Mouse (Mus musculus) liver, postnatal 0 days (tissue): ENCODE results near the gene Slc26a10. TPM values are rescaled to one million over a fixed set of nuclear protein-coding genes. Genes with fewer than 3 reads are reported as not detected.
A peak's percentile ranks its signal among the peaks of the same experiment; 100 is the strongest.

ENCODE experiments used
- ATAC-seq: fragments of 200-750 bp; cut with Nextera tagmentation; 2 replicates; pipeline ENCODE4 v1.8.0; 2017; ENCODE audit warnings: mild to moderate bottlenecking, moderate library complexity
- DNase-seq: peaks from one replicate; pipeline ENCODE4 v3.0.0-alpha.2; 2016
- H3K27ac ChIP-seq: fragments of 300-500 bp; sonication (generic); 2 replicates; pipeline ENCODE4 v1.5.1; 2014; ENCODE audit warnings: antibody characterized with exemption, moderate library complexity, mild to moderate bottlenecking, low read depth
- H3K27me3 ChIP-seq: fragments of 300-500 bp; sonication (generic); 2 replicates; pipeline ENCODE4 v1.6.1; 2014; ENCODE audit warnings: low read length, control low read depth, mixed read lengths; ENCODE audit not compliant: insufficient read depth
- H3K36me3 ChIP-seq: fragments of 300-500 bp; sonication (generic); replicated peaks from 2 replicates; pipeline ENCODE4 v1.6.1; 2014; ENCODE audit warnings: mild to moderate bottlenecking, control low read depth, low read length, moderate library complexity, mixed read lengths; ENCODE audit not compliant: insufficient read depth
- H3K4me1 ChIP-seq: fragments of 300-500 bp; sonication (generic); 2 replicates; pipeline ENCODE4 v1.6.1; 2014; ENCODE audit warnings: antibody characterized with exemption, mild to moderate bottlenecking, control low read depth; ENCODE audit not compliant: insufficient read depth
- H3K4me2 ChIP-seq: fragments of 300-500 bp; sonication (generic); 2 replicates; pipeline ENCODE4 v1.6.1; 2014; ENCODE audit warnings: low read depth, mild to moderate bottlenecking, low read length, moderate library complexity, mixed read lengths
- H3K4me3 ChIP-seq: fragments of 300-500 bp; sonication (generic); 2 replicates; pipeline ENCODE4 v1.5.1; 2014; ENCODE audit warnings: low read depth, low read length
- H3K9ac ChIP-seq: fragments of 300-500 bp; sonication (generic); replicated peaks from 2 replicates; pipeline ENCODE4 v1.6.1; 2014; ENCODE audit warnings: mild to moderate bottlenecking, moderate library complexity
- H3K9me3 ChIP-seq: fragments of 300-500 bp; sonication (generic); 2 replicates; pipeline ENCODE4 v1.6.1; 2016; ENCODE audit warnings: mild to moderate bottlenecking, control low read depth, low read length, mixed read lengths
- CTCF ChIP-seq: sonication (generic); IDR thresholded peaks from 2 replicates; pipeline ENCODE4 v1.5.1; 2016; ENCODE audit warnings: antibody characterized with exemption, low read depth
- EP300 ChIP-seq: IDR thresholded peaks from 2 replicates; pipeline ENCODE4 v1.6.1; 2016; ENCODE audit warnings: antibody characterized with exemption, low read depth, mild to moderate bottlenecking
- WGBS: fragments of 180-500 bp; shearing (Covaris S2); extraction: QIAGEN DNeasy Blood & Tissue Kit; methylation state at CpG from one replicate; pipeline ENCODE4 v1.1.7; 2014; ENCODE audit not compliant: insufficient replicate concordance; 5-methylcytosine and 5-hydroxymethylcytosine counted together
- polyA plus RNA-seq: library from polyadenylated mRNA; unstranded; fragments of >200 nt; fragmentation: Nextera tagmentation; extraction: Ambion mirVana; gene quantifications from 2 replicates; pipeline ENCODE4 v1.2.1, GENCODE M21; 2015

Slc26a10 gene
- polyA plus RNA-seq, 1 experiment from 2014 or later, result 2.0 TPM

DNA sequence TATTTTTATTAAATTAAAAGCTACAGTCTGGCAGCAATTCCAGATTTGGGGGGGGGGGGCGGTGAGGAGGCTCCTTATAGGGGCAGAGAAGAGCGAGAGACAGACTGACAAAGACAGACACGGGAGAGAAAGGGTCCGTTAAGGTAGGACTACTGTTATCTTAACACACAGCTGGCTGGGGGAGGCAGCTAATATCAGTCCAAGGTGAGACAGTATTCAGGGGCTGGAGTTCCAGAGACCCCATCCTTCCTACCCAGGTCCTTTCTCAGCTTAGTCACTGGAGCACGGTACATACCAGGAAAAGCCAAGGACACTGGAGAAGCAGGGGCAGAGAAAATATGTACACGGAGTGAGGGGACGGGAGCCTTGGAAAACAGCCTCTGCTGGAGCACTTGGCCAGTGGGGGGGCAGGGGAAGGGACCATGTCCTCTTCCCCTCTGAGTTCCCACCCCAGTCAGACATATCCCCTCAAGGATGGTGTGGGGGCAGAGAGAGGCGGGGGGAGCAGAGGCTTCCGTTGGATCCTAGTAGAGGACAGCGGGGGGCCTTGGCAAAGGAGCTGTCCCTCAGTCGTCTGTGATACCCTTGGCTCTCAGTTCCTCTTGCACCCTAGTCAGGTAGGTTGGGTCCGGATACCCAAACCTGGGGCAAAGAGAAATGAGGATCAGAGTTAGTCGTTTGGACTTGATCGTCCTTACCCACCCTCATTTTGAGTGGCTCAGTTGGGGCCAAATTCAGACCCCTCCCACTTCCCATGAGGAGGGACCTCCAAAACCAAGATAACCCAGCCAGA lies 10.1 kb upstream of the Slc26a10 start:
- ATAC-seq (no peak), DNase-seq (no peak)
- TF ChIP-seq CTCF (no peak), EP300 (no peak)
- no peaks in the 10 kb centered on the region for H3K36me3 ChIP-seq
- peak overlapping the region; percentile 66 for H3K27ac ChIP-seq
- H3K9me3 ChIP-seq, result no peaks in the 10 kb centered on the region; the same call in 1 of the 2 replicates
- H3K4me3 ChIP-seq, result no peak overlapping the region
- peaks cover 31% of the 10 kb centered on the region for H3K27me3 ChIP-seq
- H3K9ac ChIP-seq, result no peak overlapping the region; the same call in 1 of the 2 replicates
- H3K4me2 ChIP-seq, result peak overlapping the region; percentile 90
- H3K4me1 ChIP-seq, result peaks cover 41% of the 10 kb centered on the region
- 45% methylated on average over 14 of the region's 14 CpGs for WGBS

DNA sequence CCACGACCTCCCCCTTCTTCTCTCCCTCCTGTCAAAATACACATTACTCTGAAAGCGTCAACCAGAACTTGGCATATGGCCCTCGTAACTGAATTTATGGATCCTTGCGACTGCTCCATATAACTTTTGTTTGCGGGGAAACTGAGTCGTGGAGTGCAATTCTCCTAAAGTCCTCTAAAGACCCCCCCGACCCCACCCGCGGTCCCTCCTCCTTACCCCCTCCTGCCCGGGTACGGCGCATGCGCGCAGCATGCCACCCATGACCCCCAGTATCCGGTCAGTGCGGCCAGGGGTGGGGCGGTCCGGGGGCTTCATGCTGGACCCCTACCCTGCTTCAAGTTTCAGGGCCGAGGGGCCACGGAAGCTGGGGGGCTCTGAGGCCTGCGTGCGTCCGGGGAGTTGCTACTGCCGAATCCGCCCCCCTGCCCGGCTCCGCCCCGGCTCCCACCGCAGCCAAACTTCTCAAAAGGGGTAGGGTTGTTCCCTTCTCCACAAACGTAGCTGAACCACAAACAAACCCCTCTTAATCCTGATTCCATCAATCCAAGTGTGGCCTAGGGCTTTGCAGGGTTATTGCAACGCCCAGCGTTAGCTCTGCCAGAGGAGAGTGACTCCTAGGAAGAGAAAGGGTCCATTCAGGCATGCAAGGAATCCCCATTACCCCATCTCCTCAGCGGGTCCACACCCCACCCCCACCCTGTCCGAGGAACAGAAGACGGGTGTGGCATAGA lies 9.4 kb upstream of the Slc26a10 start, which contains the start of gene Arhgef25:
Gene Arhgef25 (minus strand): TSS at position 433 of the 731 bp plus-strand sequence.
- Histone ChIP-seq H3K27ac (peak within 1 kb of the TSS; percentile 66), H3K9me3 (no peaks in the 10 kb centered on the region; the same call in 1 of the 2 replicates), H3K4me3 (peak within 1 kb of the TSS; percentile 60), H3K27me3 (peaks cover 36% of the 10 kb centered on the region), H3K4me2 (peak within 1 kb of the TSS; percentile 90), H3K9ac (peak within 1 kb of the TSS; percentile 63), H3K36me3 (no peaks in the 10 kb centered on the region), H3K4me1 (peaks cover 38% of the 10 kb centered on the region)
- ATAC-seq (peak; percentile 15), DNase-seq (no peak)
- TF ChIP-seq EP300 (no peak), CTCF (no peak)
- WGBS, result 6% methylated on average over 35 of the region's 35 CpGs

DNA sequence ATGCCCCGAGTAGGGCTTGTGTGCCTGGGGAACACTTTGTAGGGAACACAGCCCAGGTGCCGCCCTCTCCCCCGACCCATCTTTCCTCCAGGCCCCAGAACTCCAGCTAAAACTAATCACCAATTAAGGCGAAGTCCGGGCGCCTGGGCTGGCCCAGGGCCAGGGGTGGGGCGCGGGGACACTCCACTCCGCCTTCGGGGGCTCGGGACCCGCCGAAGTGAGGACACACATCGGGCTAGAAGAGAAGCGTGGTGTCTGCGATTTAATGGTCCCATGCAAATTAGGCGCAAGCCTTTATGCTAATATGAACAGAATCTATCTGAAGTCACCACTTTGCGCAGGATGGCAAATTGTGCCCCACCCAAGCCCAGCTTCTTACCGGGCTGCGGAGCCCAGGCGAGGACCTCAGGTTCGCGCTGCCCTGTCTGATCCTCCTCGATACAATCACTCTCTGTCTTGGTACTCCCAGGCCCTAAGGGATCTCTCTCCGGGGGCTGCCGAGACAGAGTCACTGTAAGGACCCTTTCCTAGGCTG lies 8.7 kb upstream of the Slc26a10 start:
- TF ChIP-seq CTCF (no peak), EP300 (0 out of 2 replicates have a peak, but pooled peaks have one; percentile 27)
- peak overlapping the region; percentile 60 for H3K4me3 ChIP-seq
- no peaks in the 10 kb centered on the region for H3K36me3 ChIP-seq
- peak overlapping the region; percentile 66 for H3K27ac ChIP-seq
- ATAC-seq, result peak; percentile 66
- DNase-seq, result peak; percentile 59
- 2% methylated on average over 25 of the region's 26 CpGs for WGBS
- no peaks in the 10 kb centered on the region; the same call in 1 of the 2 replicates for H3K9me3 ChIP-seq
- peak overlapping the region; percentile 90 for H3K4me2 ChIP-seq
- peaks cover 42% of the 10 kb centered on the region for H3K27me3 ChIP-seq
- peaks cover 32% of the 10 kb centered on the region for H3K4me1 ChIP-seq
- H3K9ac ChIP-seq, result peak overlapping the region; percentile 63

GRCm38 (mm10) chr10:127188465-127189115 lies 8.1 kb upstream of the Slc26a10 start:
- WGBS, result under 1% methylated on average over 43 of the region's 46 CpGs
- Histone ChIP-seq H3K9ac (peak overlapping the region; percentile 63), H3K4me1 (peaks cover 31% of the 10 kb centered on the region), H3K9me3 (no peaks in the 10 kb centered on the region; the same call in 1 of the 2 replicates), H3K4me2 (peak overlapping the region; percentile 90), H3K27me3 (peaks cover 48% of the 10 kb centered on the region), H3K4me3 (peak overlapping the region; percentile 60), H3K36me3 (no peaks in the 10 kb centered on the region), H3K27ac (peak overlapping the region; percentile 66)
- no peak for TF ChIP-seq EP300
- no peak for TF ChIP-seq CTCF
- peak; percentile 62 for DNase-seq
- peak; percentile 58 for ATAC-seq

- no peak for DNase-seq
- 3% methylated on average over 20 of the region's 21 CpGs for whole genome bisulfite sequencing
These were observed 7.6 kb upstream of the Slc26a10 start for GRCm38 (mm10) chr10:127188079-127188453.

More at GRCm38 (mm10) chr10:127188079-127188453, 7.6 kb upstream of the Slc26a10 start:
- Histone ChIP-seq H3K9me3 (no peaks in the 10 kb centered on the region; the same call in 1 of the 2 replicates), H3K27me3 (peaks cover 53% of the 10 kb centered on the region), H3K4me1 (peaks cover 31% of the 10 kb centered on the region), H3K4me3 (peak overlapping the region; percentile 60), H3K4me2 (peak overlapping the region; percentile 90), H3K9ac (peak overlapping the region; percentile 63), H3K36me3 (no peaks in the 10 kb centered on the region), H3K27ac (no peak overlapping the region)
- TF ChIP-seq CTCF (no peak), EP300 (no peak)
- ATAC-seq, result no peak
